Mouse (Mus musculus): Measurements from ENCODE around the gene Unc13c. TPM values are rescaled to one million over a fixed set of nuclear protein-coding genes. Genes with fewer than 3 reads are reported as not detected.

Gene Unc13c
- total RNA-seq, 1 experiment from 2014 or later = not detected

- ATAC-seq (replicated peaks; ENCODE audit: low read depth, poor library complexity, severe bottlenecking) = no peak
These were observed 305.9 kb downstream of the Unc13c start for GRCm38 (mm10) chr9:73662839-73663238.

GRCm38 (mm10) chr9:73649088-73649487 is 319.7 kb downstream of the Unc13c start:
- no peak for ATAC-seq (replicated peaks; ENCODE audit: low read depth, poor library complexity, severe bottlenecking)

- ATAC-seq (replicated peaks; ENCODE audit: low read depth, poor library complexity, severe bottlenecking) = no peak
These were observed 330.6 kb downstream of the Unc13c start for GRCm38 (mm10) chr9:73638119-73638518.

GRCm38 (mm10) chr9:73625171-73625570 is 343.6 kb downstream of the Unc13c start:
- no peak for ATAC-seq (replicated peaks; ENCODE audit: low read depth, poor library complexity, severe bottlenecking)

GRCm38 (mm10) chr9:73612896-73613295 is 355.9 kb downstream of the Unc13c start:
- ATAC-seq (replicated peaks; ENCODE audit: low read depth, poor library complexity, severe bottlenecking) = no peak

- no peak for ATAC-seq (replicated peaks; ENCODE audit: low read depth, poor library complexity, severe bottlenecking)
These were observed 364.8 kb downstream of the Unc13c start for GRCm38 (mm10) chr9:73603921-73604320.

- ATAC-seq (replicated peaks; ENCODE audit: low read depth, poor library complexity, severe bottlenecking) = no peak
These were observed 403.2 kb downstream of the Unc13c start for GRCm38 (mm10) chr9:73565558-73565957.

GRCm38 (mm10) chr9:73560037-73560436 is 408.7 kb downstream of the Unc13c start:
- ATAC-seq (replicated peaks; ENCODE audit: low read depth, poor library complexity, severe bottlenecking) = no peak

- peak; percentile 72; the same call in 1 of the 2 replicates for ATAC-seq (replicated peaks; ENCODE audit: low read depth, poor library complexity, severe bottlenecking)
These were observed 411.0 kb downstream of the Unc13c start for GRCm38 (mm10) chr9:73557805-73558204.

- no peak for ATAC-seq (replicated peaks; ENCODE audit: low read depth, poor library complexity, severe bottlenecking)
These were observed 413.4 kb downstream of the Unc13c start for GRCm38 (mm10) chr9:73555354-73555753.

GRCm38 (mm10) chr9:73472568-73472967 is 496.2 kb downstream of the Unc13c start:
- ATAC-seq (replicated peaks; ENCODE audit: low read depth, poor library complexity, severe bottlenecking) = no peak

- ATAC-seq (replicated peaks; ENCODE audit: low read depth, poor library complexity, severe bottlenecking) = no peak
These were observed 506.7 kb downstream of the Unc13c start for GRCm38 (mm10) chr9:73462027-73462426.

GRCm38 (mm10) chr9:73450009-73450408 is 518.8 kb downstream of the Unc13c start:
- no peak for ATAC-seq (replicated peaks; ENCODE audit: low read depth, poor library complexity, severe bottlenecking)

GRCm38 (mm10) chr9:73449216-73449615 is 519.5 kb downstream of the Unc13c start:
- ATAC-seq (replicated peaks; ENCODE audit: low read depth, poor library complexity, severe bottlenecking) = no peak

GRCm38 (mm10) chr9:73431925-73432324 is 536.8 kb downstream of the Unc13c start:
- no peak for ATAC-seq (replicated peaks; ENCODE audit: low read depth, poor library complexity, severe bottlenecking)

Other genes with a start within 250 kb of the Unc13c start
- gene Wdr72, start 141.4 kb upstream of the Unc13c start, total RNA-seq (2017) = not detected in 2 replicates